Mouse (Mus musculus): ENCODE measurements around the gene Sptbn2.
A peak's percentile ranks its signal among the peaks of the same experiment; 100 is the strongest.

Gene Sptbn2

DNA sequence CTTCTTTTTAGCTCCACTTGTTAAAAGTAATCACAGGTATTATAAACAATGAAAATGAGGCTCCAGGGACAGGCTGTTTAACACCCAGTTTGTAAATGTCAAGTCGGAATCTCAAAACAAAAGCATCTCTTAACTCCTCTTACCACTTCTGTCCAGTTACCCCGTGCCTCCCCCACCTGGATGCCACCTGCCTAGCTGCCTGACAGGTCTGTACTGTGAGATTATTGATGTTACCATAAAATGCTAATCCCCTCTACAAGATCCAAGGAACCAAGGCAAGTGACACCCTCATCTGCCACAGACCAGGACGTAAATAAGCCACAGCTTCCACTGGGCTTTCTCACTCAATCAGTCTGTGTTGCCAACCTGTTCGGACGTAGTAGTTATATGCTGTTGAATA is 11.1 kb upstream of the Sptbn2 start:
- Histone ChIP-seq H3K9me3 (ENCODE audit: low read length) (no peaks in the 10 kb centered on the region), H3K4me1 (replicated peaks; ENCODE audit: low read depth, low read length) (peaks cover 18% of the 10 kb centered on the region), H3K4me3 (replicated peaks; ENCODE audit: low read length) (no peak overlapping the region), H3K36me3 (ENCODE audit: insufficient read depth, low read length) (no peaks in the 10 kb centered on the region), H3K27me3 (ENCODE audit: insufficient read depth, low read length) (peaks cover 72% of the 10 kb centered on the region)
- TF ChIP-seq NANOG (IDR thresholded peaks at IDR 0.05; ENCODE audit: borderline replicate concordance, low read length) (no peak), CTCF (conservative IDR thresholded peaks at IDR 0.05; ENCODE audit: low read length) (no peak), POU5F1 (IDR thresholded peaks at IDR 0.05; ENCODE audit: borderline replicate concordance, low read length) (no peak)

DNA sequence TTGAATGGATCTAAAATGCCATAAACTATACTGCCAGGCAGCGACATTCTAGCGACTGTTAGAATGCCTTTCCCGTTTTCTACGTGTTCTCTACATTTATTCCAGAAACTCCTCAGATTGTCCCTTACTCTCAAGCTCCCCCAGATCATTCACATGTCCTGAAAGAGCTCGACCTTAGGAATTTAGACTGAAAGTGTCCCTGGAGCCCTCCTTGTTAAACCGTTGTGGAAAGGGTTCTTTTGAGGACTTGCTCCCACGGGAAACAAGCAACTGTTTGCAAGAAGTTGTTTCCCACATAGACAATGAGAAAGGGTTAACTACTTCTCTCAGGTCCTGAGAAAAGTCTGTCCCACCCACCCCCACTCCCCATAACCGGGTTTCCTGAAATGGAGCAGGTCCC is 10.3 kb upstream of the Sptbn2 start:
- peaks cover 18% of the 10 kb centered on the region for H3K4me1 ChIP-seq (replicated peaks; ENCODE audit: low read depth, low read length)
- H3K4me3 ChIP-seq (replicated peaks; ENCODE audit: low read length), result no peak overlapping the region
- no peaks in the 10 kb centered on the region for H3K9me3 ChIP-seq (ENCODE audit: low read length)
- H3K36me3 ChIP-seq (ENCODE audit: insufficient read depth, low read length), result no peaks in the 10 kb centered on the region
- peaks cover 77% of the 10 kb centered on the region for H3K27me3 ChIP-seq (ENCODE audit: insufficient read depth, low read length)
- TF ChIP-seq CTCF (conservative IDR thresholded peaks at IDR 0.05; ENCODE audit: low read length) (no peak), POU5F1 (IDR thresholded peaks at IDR 0.05; ENCODE audit: borderline replicate concordance, low read length) (no peak), NANOG (IDR thresholded peaks at IDR 0.05; ENCODE audit: borderline replicate concordance, low read length) (no peak)

DNA sequence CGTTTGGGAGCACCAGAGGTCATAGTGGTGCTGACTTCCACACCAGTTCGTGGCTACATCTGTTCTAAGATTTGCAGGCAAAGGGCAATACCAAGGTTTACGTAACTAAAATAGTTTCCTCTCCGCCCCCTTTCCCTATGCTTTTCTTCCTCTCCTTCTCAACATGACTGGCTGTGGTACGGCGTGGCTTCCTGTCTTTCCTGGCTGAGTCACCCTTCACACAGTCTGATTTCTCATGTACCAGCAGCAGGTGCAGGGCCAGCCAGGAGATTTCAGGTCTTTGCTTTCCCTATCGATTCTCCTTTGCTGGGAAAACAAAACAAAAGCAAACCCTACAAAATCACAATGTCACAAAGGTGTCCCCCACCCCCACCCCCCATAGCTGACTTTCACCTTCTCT is 9.7 kb upstream of the Sptbn2 start:
- peaks cover 81% of the 10 kb centered on the region for H3K27me3 ChIP-seq (ENCODE audit: insufficient read depth, low read length)

GRCm38 (mm10) chr19:4708765-4709164 is 2.2 kb upstream of the Sptbn2 start:
- H3K36me3 ChIP-seq (ENCODE audit: insufficient read depth, low read length), result no peaks in the 10 kb centered on the region
- TF ChIP-seq CTCF (conservative IDR thresholded peaks at IDR 0.05; ENCODE audit: low read length), result no peak
- no peak for TF ChIP-seq NANOG (IDR thresholded peaks at IDR 0.05; ENCODE audit: borderline replicate concordance, low read length)
- no peak for TF ChIP-seq POU5F1 (IDR thresholded peaks at IDR 0.05; ENCODE audit: borderline replicate concordance, low read length)
- no peaks in the 10 kb centered on the region for H3K9me3 ChIP-seq (ENCODE audit: low read length)
- peaks cover 64% of the 10 kb centered on the region for H3K27me3 ChIP-seq (ENCODE audit: insufficient read depth, low read length)
- H3K4me3 ChIP-seq (replicated peaks; ENCODE audit: low read length), result peak overlapping the region; percentile 43
- peaks cover 26% of the 10 kb centered on the region for H3K4me1 ChIP-seq (replicated peaks; ENCODE audit: low read depth, low read length)

More for the DNA sequence above, 9.7 kb upstream of the Sptbn2 start:
- Histone ChIP-seq H3K4me3 (replicated peaks; ENCODE audit: low read length) (no peak overlapping the region), H3K9me3 (ENCODE audit: low read length) (no peaks in the 10 kb centered on the region), H3K4me1 (replicated peaks; ENCODE audit: low read depth, low read length) (peaks cover 18% of the 10 kb centered on the region), H3K36me3 (ENCODE audit: insufficient read depth, low read length) (no peaks in the 10 kb centered on the region)
- TF ChIP-seq NANOG (IDR thresholded peaks at IDR 0.05; ENCODE audit: borderline replicate concordance, low read length), result no peak
- no peak for TF ChIP-seq POU5F1 (IDR thresholded peaks at IDR 0.05; ENCODE audit: borderline replicate concordance, low read length)
- no peak for TF ChIP-seq CTCF (conservative IDR thresholded peaks at IDR 0.05; ENCODE audit: low read length)

DNA sequence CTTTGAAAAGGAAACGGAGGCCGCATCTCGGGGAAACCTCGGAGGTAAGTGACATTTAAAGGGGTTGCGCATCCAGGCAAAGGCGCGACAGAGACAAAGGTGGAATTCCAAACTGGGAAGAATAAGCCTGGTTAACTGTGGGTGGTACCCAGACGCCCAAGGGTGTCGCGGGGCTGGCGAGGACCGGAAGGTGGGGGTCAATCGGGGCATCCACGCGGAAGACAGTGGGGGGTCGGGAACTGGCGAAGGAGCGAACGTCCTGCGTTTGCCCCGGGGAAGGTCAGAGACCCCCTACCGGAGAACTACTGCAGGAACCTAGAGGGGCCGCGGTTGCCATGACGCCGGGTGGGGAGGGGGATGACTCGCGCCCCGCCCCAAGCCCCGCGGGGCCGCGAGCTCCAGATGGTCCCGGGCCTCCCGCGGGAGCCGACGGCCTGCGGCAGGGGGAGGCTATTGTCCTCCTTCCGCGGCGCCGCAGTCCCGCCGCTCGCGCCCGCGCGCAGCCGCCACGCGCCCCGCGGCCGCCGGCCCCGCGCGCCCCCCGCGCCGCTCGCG is 711 bp downstream of the Sptbn2 start:
- Histone ChIP-seq H3K9me3 (ENCODE audit: low read length) (no peaks in the 10 kb centered on the region), H3K36me3 (ENCODE audit: insufficient read depth, low read length) (no peaks in the 10 kb centered on the region), H3K4me1 (replicated peaks; ENCODE audit: low read depth, low read length) (peaks cover 31% of the 10 kb centered on the region), H3K4me3 (replicated peaks; ENCODE audit: low read length) (peak overlapping the region; percentile 86), H3K27me3 (ENCODE audit: insufficient read depth, low read length) (peaks cover 73% of the 10 kb centered on the region)
- TF ChIP-seq CTCF (conservative IDR thresholded peaks at IDR 0.05; ENCODE audit: low read length), result no peak
- no peak for TF ChIP-seq POU5F1 (IDR thresholded peaks at IDR 0.05; ENCODE audit: borderline replicate concordance, low read length)
- no peak for TF ChIP-seq NANOG (IDR thresholded peaks at IDR 0.05; ENCODE audit: borderline replicate concordance, low read length)

- TF ChIP-seq POU5F1 (IDR thresholded peaks at IDR 0.05; ENCODE audit: borderline replicate concordance, low read length) (no peak), NANOG (IDR thresholded peaks at IDR 0.05; ENCODE audit: borderline replicate concordance, low read length) (no peak), CTCF (conservative IDR thresholded peaks at IDR 0.05; ENCODE audit: low read length) (no peak)
- peaks cover 36% of the 10 kb centered on the region for H3K4me1 ChIP-seq (replicated peaks; ENCODE audit: low read depth, low read length)
Observed at GRCm38 (mm10) chr19:4712156-4712780, 1.3 kb downstream of the Sptbn2 start.

GRCm38 (mm10) chr19:4712781-4713526 is 2.0 kb downstream of the Sptbn2 start:
- no peaks in the 10 kb centered on the region for H3K36me3 ChIP-seq (ENCODE audit: insufficient read depth, low read length)
- peaks cover 80% of the 10 kb centered on the region for H3K27me3 ChIP-seq (ENCODE audit: insufficient read depth, low read length)
- H3K4me3 ChIP-seq (replicated peaks; ENCODE audit: low read length), result peak overlapping the region; percentile 86
- no peaks in the 10 kb centered on the region for H3K9me3 ChIP-seq (ENCODE audit: low read length)
- peaks cover 40% of the 10 kb centered on the region for H3K4me1 ChIP-seq (replicated peaks; ENCODE audit: low read depth, low read length)
- TF ChIP-seq NANOG (IDR thresholded peaks at IDR 0.05; ENCODE audit: borderline replicate concordance, low read length), result no peak
- no peak for TF ChIP-seq CTCF (conservative IDR thresholded peaks at IDR 0.05; ENCODE audit: low read length)

More at GRCm38 (mm10) chr19:4712156-4712780, 1.3 kb downstream of the Sptbn2 start:
- no peaks in the 10 kb centered on the region for H3K36me3 ChIP-seq (ENCODE audit: insufficient read depth, low read length)
- peaks cover 77% of the 10 kb centered on the region for H3K27me3 ChIP-seq (ENCODE audit: insufficient read depth, low read length)
- no peaks in the 10 kb centered on the region for H3K9me3 ChIP-seq (ENCODE audit: low read length)
- peak overlapping the region; percentile 86 for H3K4me3 ChIP-seq (replicated peaks; ENCODE audit: low read length)

- no peak for TF ChIP-seq NANOG (IDR thresholded peaks at IDR 0.05; ENCODE audit: borderline replicate concordance, low read length)
- no peak for TF ChIP-seq CTCF (conservative IDR thresholded peaks at IDR 0.05; ENCODE audit: low read length)
- TF ChIP-seq POU5F1 (IDR thresholded peaks at IDR 0.05; ENCODE audit: borderline replicate concordance, low read length), result no peak
- peaks cover 78% of the 10 kb centered on the region for H3K27me3 ChIP-seq (ENCODE audit: insufficient read depth, low read length)
- peaks cover 44% of the 10 kb centered on the region for H3K4me1 ChIP-seq (replicated peaks; ENCODE audit: low read depth, low read length)
- no peaks in the 10 kb centered on the region for H3K9me3 ChIP-seq (ENCODE audit: low read length)
- no peaks in the 10 kb centered on the region for H3K36me3 ChIP-seq (ENCODE audit: insufficient read depth, low read length)
- H3K4me3 ChIP-seq (replicated peaks; ENCODE audit: low read length), result no peak overlapping the region
Observed at GRCm38 (mm10) chr19:4713886-4714285, 2.9 kb downstream of the Sptbn2 start.

Measured in E14TG2a.4 (cell line).